Mouse (Mus musculus): ENCODE data around the gene Cx3cl1. TPM values are rescaled to one million over a fixed set of nuclear protein-coding genes. Genes with fewer than 3 reads are reported as not detected.

Gene Cx3cl1
- not detected for total RNA-seq (2023)

GRCm38 (mm10) chr8:94771941-94772670, at the start of gene Cx3cl1:
Gene Cx3cl1 (plus strand): TSS chr8:94772009.

GRCm38 (mm10) chr8:94745476-94746184, 26.2 kb upstream of the Cx3cl1 start, which contains the start of gene Ccl22:
Gene Ccl22 (plus strand): TSS chr8:94745590.

GRCm38 (mm10) chr8:94810153-94810552, 38.3 kb downstream of the Cx3cl1 start, which contains the start of gene Ccl17:
Gene Ccl17 (plus strand): TSS chr8:94810453.

Other genes starting within 250 kb of the Cx3cl1 start
- 100 to 1,000 TPM; 107 to 121 TPM for gene Cpne2, start 239.0 kb upstream of the Cx3cl1 start, total RNA-seq (2023)
- gene Rspry1, start 170.1 kb upstream of the Cx3cl1 start, total RNA-seq (2023), result 10 to 100 TPM; 27.1 to 28.6 TPM
- 10 to 100 TPM; 30.8 to 32.8 TPM for gene Fam192a, start 170.0 kb upstream of the Cx3cl1 start, total RNA-seq (2023)
- gene Arl2bp, start 105.4 kb upstream of the Cx3cl1 start, total RNA-seq (2023), result 10 to 100 TPM; 51.6 to 66.4 TPM
- not detected for gene Pllp, start 75.7 kb upstream of the Cx3cl1 start, total RNA-seq (2023)
- under 1 TPM in 1 of 2 experiments, not detected in 1; 0.18 TPM for gene Ccl22, start 26.4 kb upstream of the Cx3cl1 start, total RNA-seq (2023)
- gene Ccl17, start 38.4 kb downstream of the Cx3cl1 start, total RNA-seq (2023), result not detected
- 10 to 100 TPM; 24.5 to 27.2 TPM for gene Coq9, start 66.3 kb downstream of the Cx3cl1 start, total RNA-seq (2023)
- 10 to 100 TPM; 39.1 to 42.8 TPM for gene Ciapin1, start 66.3 kb downstream of the Cx3cl1 start, total RNA-seq (2023)
- gene Polr2c, start 85.4 kb downstream of the Cx3cl1 start, total RNA-seq (2023), result 10 to 100 TPM; 37.8 to 39.3 TPM
- gene Dok4, start 104.3 kb downstream of the Cx3cl1 start, total RNA-seq (2023), result 1 to 10 TPM; 1.2 to 1.3 TPM
- gene Ccdc102a, start 146.1 kb downstream of the Cx3cl1 start, total RNA-seq (2023), result 1 to 10 TPM; 3.7 to 4.7 TPM
- 10 to 100 TPM; 14.8 to 23.2 TPM for gene Adgrg5, start 151.7 kb downstream of the Cx3cl1 start, total RNA-seq (2023)
- gene Adgrg1, start 202.7 kb downstream of the Cx3cl1 start, total RNA-seq (2023), result 10 to 100 TPM; 10.2 to 15.0 TPM
- 100 to 1,000 TPM; 129 to 142 TPM for gene Adgrg3, start 245.7 kb downstream of the Cx3cl1 start, total RNA-seq (2023)

All from neutrophil, adult 83 days (primary cell).